Mouse (Mus musculus): ENCODE measurements around the gene Irf6.

DNA sequence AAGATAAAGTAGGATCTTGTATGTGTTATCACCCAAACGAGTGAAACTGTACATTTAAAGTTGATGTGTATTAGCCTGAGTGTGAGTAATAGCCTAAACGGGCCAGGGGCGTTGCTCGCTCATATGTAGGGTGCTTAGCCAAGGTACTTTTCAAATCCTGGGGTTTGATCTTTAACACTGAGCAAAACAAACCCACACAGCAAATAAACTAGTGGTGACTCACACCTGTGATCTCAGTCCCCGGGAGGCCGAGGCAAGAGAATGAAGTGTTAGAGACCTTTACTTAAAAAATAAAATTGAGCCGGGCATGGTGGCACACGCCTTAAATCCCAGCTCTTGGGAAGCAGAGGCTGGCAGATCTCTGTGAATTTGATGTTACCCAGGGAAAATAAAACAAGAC, 22.1 kb upstream of the Irf6 start:
- no peak for TF ChIP-seq CTCF (IDR thresholded peaks at IDR 0.05; ENCODE audit: low read depth)
- TF ChIP-seq EP300 (IDR thresholded peaks at IDR 0.05; ENCODE audit: low read depth), result no peak

All from liver, embryonic 14.5 days (tissue).